Mouse (Mus musculus): ENCODE measurements around the gene Meioc. TPM values are rescaled to one million over a fixed set of nuclear protein-coding genes. Genes with fewer than 3 reads are reported as not detected.

The Meioc gene
- 0.28 and 0.71 TPM in 2 replicates for polyA plus RNA-seq (2015; fragmentation: Nextera tagmentation; extraction: Ambion mirVana)

GRCm38 (mm10) chr11:102663416-102663815 is at the start of gene Meioc:
Gene Meioc (plus strand): TSS chr11:102663716.

GRCm38 (mm10) chr11:102697338-102698017 is 34.0 kb downstream of the Meioc start, which contains the start of gene Ccdc43:
Gene Ccdc43 (minus strand): TSS chr11:102697782.

Small RNA genes lying within 50 kb of the gene (microRNA-seq; reads per million reads assigned to microRNA genes)
- gene Gm22920: 0 reads per million in 2 experiments

Other genes starting within 250 kb of the Meioc start
- gene Grn, start 233.4 kb upstream of the Meioc start, polyA plus RNA-seq (2015; fragmentation: Nextera tagmentation; extraction: Ambion mirVana): 149 and 170 TPM in 2 replicates
- 4.9 and 7.7 TPM in 2 replicates for gene Fam171a2, start 216.0 kb upstream of the Meioc start, polyA plus RNA-seq (2015; fragmentation: Nextera tagmentation; extraction: Ambion mirVana)
- gene Itga2b, start 193.6 kb upstream of the Meioc start, polyA plus RNA-seq (2015; fragmentation: Nextera tagmentation; extraction: Ambion mirVana): 7.5 and 8.0 TPM in 2 replicates
- gene Gpatch8, start 107.3 kb upstream of the Meioc start, polyA plus RNA-seq (2015; fragmentation: Nextera tagmentation; extraction: Ambion mirVana): 28.1 and 28.8 TPM in 2 replicates
- gene Gm11627, start 84.3 kb upstream of the Meioc start, polyA plus RNA-seq (2015; fragmentation: Nextera tagmentation; extraction: Ambion mirVana): 5.1 and 7.4 TPM in 2 replicates
- gene Fzd2, start 59.3 kb upstream of the Meioc start, polyA plus RNA-seq (2015; fragmentation: Nextera tagmentation; extraction: Ambion mirVana): 10.1 and 12.3 TPM in 2 replicates
- 83.0 and 84.0 TPM in 2 replicates for gene Ccdc43, start 34.1 kb downstream of the Meioc start, polyA plus RNA-seq (2015; fragmentation: Nextera tagmentation; extraction: Ambion mirVana)
- 1.1 and 1.5 TPM in 2 replicates for gene Adam11, start 97.7 kb downstream of the Meioc start, polyA plus RNA-seq (2015; fragmentation: Nextera tagmentation; extraction: Ambion mirVana)
- gene Gjc1, start 156.0 kb downstream of the Meioc start, polyA plus RNA-seq (2015; fragmentation: Nextera tagmentation; extraction: Ambion mirVana): 22.0 and 24.4 TPM in 2 replicates
- gene Higd1b, start 172.1 kb downstream of the Meioc start, polyA plus RNA-seq (2015; fragmentation: Nextera tagmentation; extraction: Ambion mirVana): 4.5 and 5.5 TPM in 2 replicates
- 49.2 and 50.3 TPM in 2 replicates for gene Eftud2, start 217.3 kb downstream of the Meioc start, polyA plus RNA-seq (2015; fragmentation: Nextera tagmentation; extraction: Ambion mirVana)
- gene Ccdc103, start 217.5 kb downstream of the Meioc start, polyA plus RNA-seq (2015; fragmentation: Nextera tagmentation; extraction: Ambion mirVana): 0.17 and 0.21 TPM in 2 replicates
- not detected in 2 replicates for gene Fam187a, start 221.5 kb downstream of the Meioc start, polyA plus RNA-seq (2015; fragmentation: Nextera tagmentation; extraction: Ambion mirVana)
- 0.11 and 0.14 TPM in 2 replicates for gene Gfap, start 237.2 kb downstream of the Meioc start, polyA plus RNA-seq (2015; fragmentation: Nextera tagmentation; extraction: Ambion mirVana)

Data from skeletal muscle tissue, postnatal 0 days (tissue).